Mouse (Mus musculus): Measurements from ENCODE around the gene Tmem171. TPM values are rescaled to one million over a fixed set of nuclear protein-coding genes. Genes with fewer than 3 reads are reported as not detected.

Tmem171 gene
- polyA plus RNA-seq, 1 experiment from 2014 or later: 4.3 TPM

DNA sequence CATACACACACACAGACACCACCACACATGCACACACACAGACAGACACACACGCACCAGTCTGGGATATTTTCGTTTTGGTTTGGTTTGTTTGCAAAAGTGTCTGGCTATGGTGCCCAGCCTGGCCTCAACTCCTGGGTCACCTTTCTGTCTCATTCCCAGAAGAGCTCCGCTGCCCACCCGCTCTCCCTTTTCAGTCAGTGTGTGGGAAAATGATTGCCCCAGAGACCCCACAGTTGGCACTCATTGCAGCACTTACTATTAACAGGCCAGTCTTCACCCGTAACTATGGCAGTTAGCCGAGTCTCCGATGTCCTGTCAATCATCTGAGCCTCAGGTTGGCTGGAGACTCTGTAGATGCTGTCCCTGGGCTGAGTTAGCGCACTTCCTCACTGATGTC lies 21.5 kb upstream of the Tmem171 start:
- no peak overlapping the region for H3K27ac ChIP-seq (ENCODE audit: low read depth, low read length)
- no peak for ATAC-seq (ENCODE audit: low FRiP score, low TSS enrichment)
- H3K9ac ChIP-seq (ENCODE audit: low read depth, low read length): no peak overlapping the region
- no peak overlapping the region for H3K4me3 ChIP-seq (ENCODE audit: low read length)
- H3K4me1 ChIP-seq (ENCODE audit: control insufficient read depth, insufficient read depth, low read length): no peaks in the 10 kb centered on the region
- H3K4me2 ChIP-seq (replicated peaks; ENCODE audit: low read depth, low read length): no peak overlapping the region
- H3K36me3 ChIP-seq (ENCODE audit: control insufficient read depth, insufficient read depth, low read length): peaks cover 2% of the 10 kb centered on the region; the same call in 1 of the 2 replicates
- H3K9me3 ChIP-seq (ENCODE audit: control insufficient read depth, low read length): no peaks in the 10 kb centered on the region
- H3K27me3 ChIP-seq (ENCODE audit: control insufficient read depth, insufficient read depth, low read length): no peaks in the 10 kb centered on the region
- 92% methylated on average over 8 of the region's 8 CpGs for WGBS

- Histone ChIP-seq H3K27me3 (ENCODE audit: control insufficient read depth, insufficient read depth, low read length) (no peaks in the 10 kb centered on the region), H3K27ac (ENCODE audit: low read depth, low read length) (no peak overlapping the region), H3K9ac (ENCODE audit: low read depth, low read length) (no peak overlapping the region), H3K4me3 (ENCODE audit: low read length) (no peak overlapping the region), H3K36me3 (ENCODE audit: control insufficient read depth, insufficient read depth, low read length) (no peaks in the 10 kb centered on the region), H3K4me2 (replicated peaks; ENCODE audit: low read depth, low read length) (no peak overlapping the region), H3K4me1 (ENCODE audit: control insufficient read depth, insufficient read depth, low read length) (no peaks in the 10 kb centered on the region), H3K9me3 (ENCODE audit: control insufficient read depth, low read length) (no peaks in the 10 kb centered on the region)
- WGBS: 68% methylated on average over 6 of the region's 6 CpGs
- no peak for ATAC-seq (ENCODE audit: low FRiP score, low TSS enrichment)
Observed at GRCm38 (mm10) chr13:98715443-98715990, 20.9 kb upstream of the Tmem171 start.

- H3K4me1 ChIP-seq (ENCODE audit: control insufficient read depth, insufficient read depth, low read length): no peaks in the 10 kb centered on the region
- no peak overlapping the region for H3K4me2 ChIP-seq (replicated peaks; ENCODE audit: low read depth, low read length)
- H3K4me3 ChIP-seq (ENCODE audit: low read length): no peak overlapping the region
- no peak for ATAC-seq (ENCODE audit: low FRiP score, low TSS enrichment)
- no peaks in the 10 kb centered on the region for H3K27me3 ChIP-seq (ENCODE audit: control insufficient read depth, insufficient read depth, low read length)
- 97% methylated on average over 1 of the region's 1 CpGs for WGBS
- H3K9ac ChIP-seq (ENCODE audit: low read depth, low read length): no peak overlapping the region
- H3K36me3 ChIP-seq (ENCODE audit: control insufficient read depth, insufficient read depth, low read length): no peaks in the 10 kb centered on the region
- no peak overlapping the region for H3K27ac ChIP-seq (ENCODE audit: low read depth, low read length)
- H3K9me3 ChIP-seq (ENCODE audit: control insufficient read depth, low read length): no peaks in the 10 kb centered on the region
Observed at GRCm38 (mm10) chr13:98710655-98711054, 16.0 kb upstream of the Tmem171 start.

DNA sequence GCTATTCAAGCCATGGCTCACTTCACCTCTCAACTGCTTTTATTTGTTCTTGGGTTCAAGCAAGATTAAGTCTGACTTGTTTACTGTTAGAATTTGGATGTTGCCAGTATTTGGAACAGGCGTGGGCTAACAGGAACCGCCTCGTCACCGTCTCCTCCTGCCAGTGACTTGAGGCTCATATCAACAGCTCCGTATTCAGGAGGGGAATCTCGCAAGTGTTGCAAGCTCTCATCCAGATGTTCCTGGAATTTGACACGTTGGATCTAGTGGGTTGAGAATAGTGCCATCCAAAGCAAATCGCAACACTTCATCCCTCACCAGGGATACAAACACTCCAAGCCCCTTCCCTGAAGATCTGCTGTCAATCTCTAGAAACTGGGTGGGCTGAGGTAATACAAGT lies 15.6 kb upstream of the Tmem171 start:
- Histone ChIP-seq H3K27ac (ENCODE audit: low read depth, low read length) (no peak overlapping the region), H3K9me3 (ENCODE audit: control insufficient read depth, low read length) (no peaks in the 10 kb centered on the region), H3K36me3 (ENCODE audit: control insufficient read depth, insufficient read depth, low read length) (no peaks in the 10 kb centered on the region), H3K27me3 (ENCODE audit: control insufficient read depth, insufficient read depth, low read length) (no peaks in the 10 kb centered on the region), H3K4me1 (ENCODE audit: control insufficient read depth, insufficient read depth, low read length) (no peaks in the 10 kb centered on the region), H3K9ac (ENCODE audit: low read depth, low read length) (no peak overlapping the region), H3K4me3 (ENCODE audit: low read length) (no peak overlapping the region), H3K4me2 (replicated peaks; ENCODE audit: low read depth, low read length) (no peak overlapping the region)
- 69% methylated on average over 8 of the region's 8 CpGs for WGBS
- no peak for ATAC-seq (ENCODE audit: low FRiP score, low TSS enrichment)

DNA sequence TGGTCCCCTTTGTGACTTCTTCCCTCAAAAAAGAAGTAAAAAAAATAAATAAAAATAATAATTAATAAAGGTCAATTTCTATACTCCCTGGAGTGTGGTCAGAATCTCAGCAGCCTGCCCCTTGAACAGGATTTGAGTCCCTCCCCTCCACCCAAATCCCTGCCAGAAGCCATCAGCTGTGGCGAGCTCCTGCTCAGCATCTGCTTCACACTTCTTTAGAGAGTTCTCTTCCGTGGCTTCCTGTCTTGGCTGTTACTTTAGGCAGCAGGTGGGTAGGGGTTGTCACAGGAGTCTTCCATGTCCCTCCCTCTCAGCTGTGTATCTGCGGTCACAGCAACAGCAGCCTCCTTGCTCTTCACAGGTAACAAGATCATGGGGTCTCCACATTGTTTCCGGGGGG lies 10.9 kb upstream of the Tmem171 start:
- H3K4me2 ChIP-seq (replicated peaks; ENCODE audit: low read depth, low read length): no peak overlapping the region
- no peaks in the 10 kb centered on the region for H3K27me3 ChIP-seq (ENCODE audit: control insufficient read depth, insufficient read depth, low read length)
- H3K27ac ChIP-seq (ENCODE audit: low read depth, low read length): no peak overlapping the region
- no peaks in the 10 kb centered on the region for H3K36me3 ChIP-seq (ENCODE audit: control insufficient read depth, insufficient read depth, low read length)
- ATAC-seq (ENCODE audit: low FRiP score, low TSS enrichment): no peak
- H3K4me3 ChIP-seq (ENCODE audit: low read length): no peak overlapping the region
- no peak overlapping the region for H3K9ac ChIP-seq (ENCODE audit: low read depth, low read length)
- no peaks in the 10 kb centered on the region for H3K4me1 ChIP-seq (ENCODE audit: control insufficient read depth, insufficient read depth, low read length)
- no peaks in the 10 kb centered on the region for H3K9me3 ChIP-seq (ENCODE audit: control insufficient read depth, low read length)
- whole genome bisulfite sequencing: 76% methylated on average over 4 of the region's 4 CpGs

DNA sequence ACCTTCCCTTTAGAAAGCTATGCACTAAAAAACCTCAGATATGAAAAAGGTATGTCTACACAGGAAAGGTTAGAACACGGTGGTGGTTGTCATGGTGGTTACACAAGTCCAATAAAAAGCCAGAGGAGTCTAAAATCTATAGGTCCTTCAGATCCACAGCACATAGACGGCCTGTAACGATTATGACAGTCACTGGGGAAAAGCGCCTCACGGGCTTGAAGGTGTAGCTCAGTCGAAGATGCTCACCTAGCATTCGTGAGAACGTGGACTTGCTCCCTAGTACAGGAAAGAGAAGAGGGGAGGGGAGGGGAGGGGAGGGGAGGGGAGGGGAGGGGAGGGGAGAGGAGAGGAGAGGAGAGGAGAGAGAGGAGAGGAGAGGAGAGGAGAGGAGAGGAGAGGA lies 9.2 kb upstream of the Tmem171 start:
- Histone ChIP-seq H3K9me3 (ENCODE audit: control insufficient read depth, low read length) (no peaks in the 10 kb centered on the region), H3K4me3 (ENCODE audit: low read length) (no peak overlapping the region), H3K27ac (ENCODE audit: low read depth, low read length) (no peak overlapping the region), H3K36me3 (ENCODE audit: control insufficient read depth, insufficient read depth, low read length) (no peaks in the 10 kb centered on the region), H3K27me3 (ENCODE audit: control insufficient read depth, insufficient read depth, low read length) (no peaks in the 10 kb centered on the region), H3K4me2 (replicated peaks; ENCODE audit: low read depth, low read length) (no peak overlapping the region), H3K9ac (ENCODE audit: low read depth, low read length) (no peak overlapping the region), H3K4me1 (ENCODE audit: control insufficient read depth, insufficient read depth, low read length) (no peaks in the 10 kb centered on the region)
- 80% methylated on average over 8 of the region's 8 CpGs for WGBS
- ATAC-seq (ENCODE audit: low FRiP score, low TSS enrichment): no peak

DNA sequence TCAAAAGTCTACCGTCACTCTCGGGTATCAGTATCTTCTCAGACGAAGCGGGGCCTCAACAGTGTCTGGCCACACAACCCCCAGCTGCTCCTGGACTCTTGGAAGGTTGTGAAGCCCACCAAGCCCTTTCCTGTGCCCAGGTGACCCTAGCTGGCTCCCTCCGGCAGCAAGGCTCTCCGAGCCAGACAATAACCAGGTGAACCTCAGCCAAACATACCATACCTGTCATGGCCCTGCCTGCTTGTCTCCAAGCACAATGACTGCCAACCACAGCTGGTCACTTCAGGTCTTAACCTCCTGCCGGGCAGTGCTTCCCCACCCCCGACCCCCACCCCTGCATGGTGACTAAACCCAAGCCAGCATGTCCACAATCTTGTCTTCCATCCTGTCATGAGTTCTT lies 7.7 kb upstream of the Tmem171 start:
- Histone ChIP-seq H3K27ac (ENCODE audit: low read depth, low read length) (no peak overlapping the region), H3K27me3 (ENCODE audit: control insufficient read depth, insufficient read depth, low read length) (no peaks in the 10 kb centered on the region), H3K4me3 (ENCODE audit: low read length) (no peak overlapping the region), H3K36me3 (ENCODE audit: control insufficient read depth, insufficient read depth, low read length) (no peaks in the 10 kb centered on the region), H3K4me2 (replicated peaks; ENCODE audit: low read depth, low read length) (no peak overlapping the region), H3K9ac (ENCODE audit: low read depth, low read length) (no peak overlapping the region), H3K9me3 (ENCODE audit: control insufficient read depth, low read length) (no peaks in the 10 kb centered on the region), H3K4me1 (ENCODE audit: control insufficient read depth, insufficient read depth, low read length) (no peaks in the 10 kb centered on the region)
- ATAC-seq (ENCODE audit: low FRiP score, low TSS enrichment): no peak
- WGBS: 92% methylated on average over 8 of the region's 8 CpGs

GRCm38 (mm10) chr13:98701309-98701675 lies 6.7 kb upstream of the Tmem171 start:
- ATAC-seq (ENCODE audit: low FRiP score, low TSS enrichment): no peak
- no peaks in the 10 kb centered on the region for H3K36me3 ChIP-seq (ENCODE audit: control insufficient read depth, insufficient read depth, low read length)
- H3K9me3 ChIP-seq (ENCODE audit: control insufficient read depth, low read length): no peaks in the 10 kb centered on the region
- no peak overlapping the region for H3K9ac ChIP-seq (ENCODE audit: low read depth, low read length)
- H3K4me1 ChIP-seq (ENCODE audit: control insufficient read depth, insufficient read depth, low read length): no peaks in the 10 kb centered on the region
- peak overlapping the region; percentile 38; the same call in 1 of the 2 replicates for H3K27ac ChIP-seq (ENCODE audit: low read depth, low read length)
- no peak overlapping the region for H3K4me3 ChIP-seq (ENCODE audit: low read length)
- no peaks in the 10 kb centered on the region for H3K27me3 ChIP-seq (ENCODE audit: control insufficient read depth, insufficient read depth, low read length)
- WGBS: 76% methylated on average over 5 of the region's 5 CpGs
- H3K4me2 ChIP-seq (replicated peaks; ENCODE audit: low read depth, low read length): no peak overlapping the region

GRCm38 (mm10) chr13:98700661-98701308 lies 6.2 kb upstream of the Tmem171 start:
- Histone ChIP-seq H3K4me3 (ENCODE audit: low read length) (no peak overlapping the region), H3K27me3 (ENCODE audit: control insufficient read depth, insufficient read depth, low read length) (no peaks in the 10 kb centered on the region), H3K4me2 (replicated peaks; ENCODE audit: low read depth, low read length) (no peak overlapping the region), H3K27ac (ENCODE audit: low read depth, low read length) (peak overlapping the region; percentile 38; the same call in 1 of the 2 replicates), H3K4me1 (ENCODE audit: control insufficient read depth, insufficient read depth, low read length) (no peaks in the 10 kb centered on the region), H3K36me3 (ENCODE audit: control insufficient read depth, insufficient read depth, low read length) (no peaks in the 10 kb centered on the region), H3K9me3 (ENCODE audit: control insufficient read depth, low read length) (no peaks in the 10 kb centered on the region), H3K9ac (ENCODE audit: low read depth, low read length) (no peak overlapping the region)
- 69% methylated on average over 10 of the region's 10 CpGs for WGBS
- no peak for ATAC-seq (ENCODE audit: low FRiP score, low TSS enrichment)
